Mouse (Mus musculus): Measurements from ENCODE around the gene Asxl2. TPM values are rescaled to one million over a fixed set of nuclear protein-coding genes. Genes with fewer than 3 reads are reported as not detected.
"Not testable (repeated sequence)": the region's sequence is repeated elsewhere in the genome, so short reads cannot be mapped to it uniquely, and the experiment has no call there.

The Asxl2 gene
- polyA plus RNA-seq, 1 experiment from 2014 or later, result 16.0 TPM

GRCm38 (mm10) chr12:3405662-3406061, 21.0 kb upstream of the Asxl2 start:
- H3K4me3 ChIP-seq; ATAC-seq (ENCODE audit: low FRiP score, low read depth): not testable (repeated sequence)

GRCm38 (mm10) chr12:3406585-3406984, 20.1 kb upstream of the Asxl2 start:
- no peak overlapping the region for H3K9ac ChIP-seq
- H3K4me3 ChIP-seq, result no peak overlapping the region
- H3K27ac ChIP-seq, result no peak overlapping the region
- H3K9me3 ChIP-seq, result no peaks in the 10 kb centered on the region
- no peaks in the 10 kb centered on the region for H3K4me1 ChIP-seq
- peaks cover 35% of the 10 kb centered on the region for H3K36me3 ChIP-seq
- no peak overlapping the region for H3K4me2 ChIP-seq (replicated peaks)
- 90% methylated on average over 6 of the region's 6 CpGs for WGBS
- ATAC-seq (ENCODE audit: low FRiP score, low read depth), result no peak
- no peaks in the 10 kb centered on the region for H3K27me3 ChIP-seq (replicated peaks)

More at GRCm38 (mm10) chr12:3405662-3406061, 21.0 kb upstream of the Asxl2 start:
- not testable (repeated sequence) for H3K9ac ChIP-seq; H3K4me1 ChIP-seq; H3K27ac ChIP-seq; H3K27me3 ChIP-seq (replicated peaks); H3K9me3 ChIP-seq; H3K4me2 ChIP-seq (replicated peaks)
- WGBS, result 89% methylated on average over 3 of the region's 3 CpGs
- H3K36me3 ChIP-seq, result peaks cover 43% of the 10 kb centered on the region

DNA sequence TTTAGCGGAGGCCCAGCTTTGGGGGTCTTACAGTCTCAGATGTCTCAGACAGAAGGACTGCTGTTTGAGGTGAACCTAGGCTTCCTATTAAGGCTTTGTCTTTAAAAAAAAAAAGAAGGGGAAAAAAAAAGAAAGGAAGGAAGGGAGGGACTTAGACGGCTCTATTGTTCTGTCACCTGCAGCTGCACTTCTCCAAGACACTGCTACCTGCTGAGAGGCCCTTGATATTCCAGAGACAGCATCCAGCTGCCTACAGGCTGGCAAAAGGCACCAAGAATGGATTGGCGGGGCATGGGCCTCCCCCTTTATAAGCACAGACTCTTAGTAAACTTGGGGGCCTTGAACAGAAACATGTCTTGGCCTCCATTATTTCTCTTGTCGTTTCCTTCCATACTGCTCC, 11.7 kb upstream of the Asxl2 start:
- H3K36me3 ChIP-seq, result peaks cover 16% of the 10 kb centered on the region
- H3K27ac ChIP-seq, result no peak overlapping the region
- no peaks in the 10 kb centered on the region for H3K4me1 ChIP-seq
- 94% methylated on average over 4 of the region's 4 CpGs for WGBS
- no peak overlapping the region for H3K4me3 ChIP-seq
- ATAC-seq (ENCODE audit: low FRiP score, low read depth), result no peak
- H3K27me3 ChIP-seq (replicated peaks), result no peaks in the 10 kb centered on the region
- no peak overlapping the region for H3K4me2 ChIP-seq (replicated peaks)
- no peaks in the 10 kb centered on the region for H3K9me3 ChIP-seq
- no peak overlapping the region for H3K9ac ChIP-seq

DNA sequence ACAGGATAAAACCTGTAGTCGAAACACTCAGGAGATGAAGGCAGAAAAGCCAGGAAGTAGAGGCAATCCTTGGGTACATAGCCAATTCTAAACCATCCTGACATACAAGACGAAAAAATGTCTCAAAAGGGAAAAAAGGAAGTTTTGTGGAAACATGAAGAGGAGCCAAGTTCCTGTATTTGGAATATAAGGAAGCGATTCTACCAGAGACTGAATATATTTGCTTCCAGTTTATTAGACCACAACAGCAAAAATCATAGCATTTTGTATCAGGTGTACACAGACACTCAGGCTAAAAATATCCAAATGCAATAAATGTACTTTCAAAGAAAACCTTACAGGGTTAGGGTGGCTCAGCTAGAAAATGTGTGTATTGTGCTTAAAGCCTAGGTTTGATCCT, 7.9 kb upstream of the Asxl2 start:
- Histone ChIP-seq H3K36me3 (peaks cover 22% of the 10 kb centered on the region), H3K9ac (no peak overlapping the region), H3K9me3 (no peaks in the 10 kb centered on the region), H3K4me3 (no peak overlapping the region), H3K27ac (no peak overlapping the region), H3K4me1 (no peaks in the 10 kb centered on the region), H3K27me3 (replicated peaks) (no peaks in the 10 kb centered on the region), H3K4me2 (replicated peaks) (no peak overlapping the region)
- 95% methylated on average over 3 of the region's 3 CpGs for WGBS
- ATAC-seq (ENCODE audit: low FRiP score, low read depth), result no peak

- 91% methylated on average over 2 of the region's 2 CpGs for WGBS
- H3K9ac ChIP-seq, result no peak overlapping the region
- no peaks in the 10 kb centered on the region for H3K9me3 ChIP-seq
- H3K4me3 ChIP-seq, result no peak overlapping the region
- ATAC-seq (ENCODE audit: low FRiP score, low read depth), result no peak
- H3K36me3 ChIP-seq, result peaks cover 17% of the 10 kb centered on the region
- H3K27me3 ChIP-seq (replicated peaks), result no peaks in the 10 kb centered on the region
- no peak overlapping the region for H3K4me2 ChIP-seq (replicated peaks)
- H3K27ac ChIP-seq, result no peak overlapping the region
- peaks cover 12% of the 10 kb centered on the region; the same call in 1 of the 2 replicates for H3K4me1 ChIP-seq
Observed at GRCm38 (mm10) chr12:3420519-3420918, 6.1 kb upstream of the Asxl2 start.

DNA sequence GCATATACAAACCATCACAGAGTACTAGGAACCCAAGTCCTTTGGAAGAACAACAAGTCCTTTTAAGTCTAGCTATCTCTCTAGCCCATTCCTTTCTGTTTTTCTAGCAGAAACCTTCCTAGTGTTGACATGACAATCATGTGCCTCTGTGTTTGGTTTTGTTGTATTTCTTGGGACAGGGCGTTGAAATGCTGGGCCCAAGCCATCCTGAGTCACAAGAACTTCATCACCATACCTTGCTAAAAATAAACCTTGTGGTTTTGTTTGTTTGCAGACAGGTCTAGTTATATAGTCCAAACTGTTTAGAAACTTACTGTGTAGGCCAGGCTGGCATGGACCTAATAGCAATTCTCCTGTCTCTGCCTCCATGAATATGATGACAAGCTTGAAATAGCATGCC, 3.9 kb upstream of the Asxl2 start:
- Histone ChIP-seq H3K4me1 (peaks cover 14% of the 10 kb centered on the region; the same call in 1 of the 2 replicates), H3K4me2 (replicated peaks) (no peak overlapping the region), H3K4me3 (no peak overlapping the region), H3K36me3 (peaks cover 6% of the 10 kb centered on the region), H3K9me3 (no peaks in the 10 kb centered on the region), H3K27me3 (replicated peaks) (no peaks in the 10 kb centered on the region), H3K9ac (no peak overlapping the region), H3K27ac (no peak overlapping the region)
- ATAC-seq (ENCODE audit: low FRiP score, low read depth), result no peak
- 96% methylated on average over 1 of the region's 1 CpGs for whole genome bisulfite sequencing

- H3K27me3 ChIP-seq (replicated peaks), result no peaks in the 10 kb centered on the region
- no peak overlapping the region for H3K4me2 ChIP-seq (replicated peaks)
- 91% methylated on average over 2 of the region's 2 CpGs for WGBS
- no peak overlapping the region for H3K9ac ChIP-seq
- peaks cover 14% of the 10 kb centered on the region; the same call in 1 of the 2 replicates for H3K4me1 ChIP-seq
- no peaks in the 10 kb centered on the region for H3K9me3 ChIP-seq
- ATAC-seq (ENCODE audit: low FRiP score, low read depth), result no peak
- peaks cover 6% of the 10 kb centered on the region for H3K36me3 ChIP-seq
- H3K4me3 ChIP-seq, result no peak overlapping the region
- no peak overlapping the region for H3K27ac ChIP-seq
Observed at GRCm38 (mm10) chr12:3424179-3424578, 2.5 kb upstream of the Asxl2 start.

- Histone ChIP-seq H3K27me3 (replicated peaks) (no peaks in the 10 kb centered on the region), H3K4me3 (peak overlapping the region; percentile 89), H3K4me1 (peaks cover 14% of the 10 kb centered on the region; the same call in 1 of the 2 replicates), H3K27ac (no peak overlapping the region), H3K36me3 (peaks cover 6% of the 10 kb centered on the region), H3K4me2 (replicated peaks) (peak overlapping the region; percentile 71), H3K9me3 (no peaks in the 10 kb centered on the region), H3K9ac (peak overlapping the region; percentile 36)
- peak; percentile 53 for ATAC-seq (ENCODE audit: low FRiP score, low read depth)
- 47% methylated on average over 15 of the region's 15 CpGs for WGBS
Observed at GRCm38 (mm10) chr12:3425375-3426341, 999 bp upstream of the Asxl2 start.

DNA sequence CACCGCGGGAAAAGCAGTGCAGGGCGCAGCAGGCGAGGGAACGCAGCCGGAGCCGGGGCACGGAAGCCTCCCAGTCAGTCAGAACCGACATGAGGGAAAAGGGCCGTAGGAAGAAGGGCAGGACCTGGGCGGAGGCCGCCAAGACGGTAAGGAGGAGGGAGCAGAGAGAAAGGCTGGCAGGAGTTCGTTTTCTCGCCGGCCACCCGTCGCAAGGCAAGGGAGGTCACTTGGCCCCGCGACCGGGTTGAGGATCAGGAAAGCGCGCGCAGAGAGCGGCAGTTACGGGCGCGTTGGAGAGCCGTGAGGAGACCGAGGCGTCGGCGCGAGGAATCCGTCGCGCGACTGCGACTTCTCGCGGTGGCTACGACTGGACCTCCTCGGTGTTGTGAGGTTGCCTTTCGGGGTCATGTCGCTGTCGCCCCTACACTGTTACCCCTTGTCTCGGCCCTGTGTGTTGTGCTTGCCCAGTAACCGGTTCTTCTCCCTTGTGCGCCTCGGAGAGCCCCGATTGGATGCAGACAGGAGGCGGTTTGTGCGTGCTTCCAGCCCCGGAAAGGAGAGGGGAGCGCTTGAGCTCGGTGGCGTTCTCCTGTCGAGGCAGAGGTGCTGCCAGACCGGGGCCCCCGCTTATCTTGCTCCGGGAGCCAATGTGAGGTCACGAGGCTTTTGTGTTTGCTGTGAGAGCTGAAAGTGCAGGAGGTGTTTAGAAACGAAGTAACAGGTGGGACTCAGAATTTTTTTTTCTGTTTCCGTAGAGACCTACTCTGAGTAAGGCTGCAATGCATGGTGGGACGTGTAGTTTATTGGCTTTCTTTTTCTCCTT, 621 bp downstream of the Asxl2 start:
- no peaks in the 10 kb centered on the region for H3K9me3 ChIP-seq
- peak overlapping the region; percentile 91 for H3K27ac ChIP-seq
- under 1% methylated on average over 65 of the region's 65 CpGs for WGBS
- H3K4me1 ChIP-seq, result peaks cover 14% of the 10 kb centered on the region; the same call in 1 of the 2 replicates
- ATAC-seq (ENCODE audit: low FRiP score, low read depth), result peak; percentile 67
- peak overlapping the region; percentile 71 for H3K4me2 ChIP-seq (replicated peaks)
- H3K36me3 ChIP-seq, result peaks cover 6% of the 10 kb centered on the region
- H3K4me3 ChIP-seq, result peak overlapping the region; percentile 89
- no peaks in the 10 kb centered on the region for H3K27me3 ChIP-seq (replicated peaks)
- H3K9ac ChIP-seq, result peak overlapping the region; percentile 91

GRCm38 (mm10) chr12:3427891-3428775, 1.5 kb downstream of the Asxl2 start:
- 69% methylated on average over 11 of the region's 11 CpGs for WGBS
- H3K9ac ChIP-seq, result no peak overlapping the region

DNA sequence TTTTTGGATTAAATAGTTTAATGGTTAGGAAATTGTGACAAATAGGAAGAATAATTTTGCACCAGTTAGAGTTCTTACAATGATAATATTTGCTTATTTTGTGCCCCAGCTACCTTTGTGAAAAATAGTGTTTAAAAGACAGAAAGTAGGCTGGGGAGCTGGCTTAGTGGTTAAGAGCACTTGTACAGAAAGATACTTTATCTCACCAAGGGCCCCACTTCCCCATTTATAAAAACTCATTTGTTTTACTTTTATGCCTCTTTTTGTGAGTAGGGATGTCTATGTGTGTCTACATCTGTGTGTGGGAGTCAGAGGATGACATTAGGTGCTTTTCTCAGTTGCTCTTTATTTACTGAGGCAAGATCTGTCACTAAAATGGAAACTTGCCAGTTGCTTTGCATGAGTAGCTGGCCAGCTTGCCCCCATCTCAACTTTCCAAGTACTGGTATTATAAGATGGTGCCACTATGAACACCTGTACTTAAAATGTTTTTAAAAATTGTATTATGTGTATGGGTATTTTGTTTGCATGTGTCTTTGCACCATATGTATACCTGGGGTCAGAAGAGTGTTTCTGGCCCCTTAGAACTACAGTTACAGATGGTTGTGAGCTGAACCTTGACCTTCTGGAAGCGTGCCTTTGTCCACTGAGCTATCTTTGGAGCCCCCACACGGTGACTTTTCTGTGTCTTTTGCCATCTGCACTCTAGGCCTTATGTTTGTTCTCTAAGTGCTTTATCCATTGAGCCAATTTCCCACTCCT, 3.2 kb downstream of the Asxl2 start:
- peaks cover 9% of the 10 kb centered on the region; the same call in 1 of the 2 replicates for H3K4me1 ChIP-seq
- H3K4me3 ChIP-seq, result no peak overlapping the region
- H3K9me3 ChIP-seq, result no peaks in the 10 kb centered on the region
- no peak overlapping the region for H3K9ac ChIP-seq
- ATAC-seq (ENCODE audit: low FRiP score, low read depth), result no peak
- WGBS, result 88% methylated on average over 2 of the region's 2 CpGs
- H3K36me3 ChIP-seq, result peaks cover 7% of the 10 kb centered on the region; the same call in 1 of the 2 replicates
- no peak overlapping the region for H3K27ac ChIP-seq
- no peak overlapping the region for H3K4me2 ChIP-seq (replicated peaks)
- no peaks in the 10 kb centered on the region for H3K27me3 ChIP-seq (replicated peaks)

More at GRCm38 (mm10) chr12:3427891-3428775, 1.5 kb downstream of the Asxl2 start:
- H3K27ac ChIP-seq, result no peak overlapping the region
- no peak for ATAC-seq (ENCODE audit: low FRiP score, low read depth)
- peak overlapping the region; percentile 89 for H3K4me3 ChIP-seq
- peaks cover 14% of the 10 kb centered on the region; the same call in 1 of the 2 replicates for H3K4me1 ChIP-seq
- peak overlapping the region; percentile 71 for H3K4me2 ChIP-seq (replicated peaks)
- H3K9me3 ChIP-seq, result no peaks in the 10 kb centered on the region
- H3K27me3 ChIP-seq (replicated peaks), result no peaks in the 10 kb centered on the region
- H3K36me3 ChIP-seq, result no peaks in the 10 kb centered on the region

Measured in neural tube, embryonic 12.5 days (tissue).